Mouse (Mus musculus) urinary bladder, postnatal 25 days (tissue): ENCODE measurements at regions not wholly inside any gene's neighbourhood (a gene's known extent, or its start where the extent isn't known, plus 50 kb on each side); places are given as distances from the start of the nearest gene placed in this dataset.

ENCODE experiments used
- DNase-seq: peaks from one replicate; pipeline ENCODE4 v3.0.0; 2022; ENCODE audit warnings: low spot score

DNA sequence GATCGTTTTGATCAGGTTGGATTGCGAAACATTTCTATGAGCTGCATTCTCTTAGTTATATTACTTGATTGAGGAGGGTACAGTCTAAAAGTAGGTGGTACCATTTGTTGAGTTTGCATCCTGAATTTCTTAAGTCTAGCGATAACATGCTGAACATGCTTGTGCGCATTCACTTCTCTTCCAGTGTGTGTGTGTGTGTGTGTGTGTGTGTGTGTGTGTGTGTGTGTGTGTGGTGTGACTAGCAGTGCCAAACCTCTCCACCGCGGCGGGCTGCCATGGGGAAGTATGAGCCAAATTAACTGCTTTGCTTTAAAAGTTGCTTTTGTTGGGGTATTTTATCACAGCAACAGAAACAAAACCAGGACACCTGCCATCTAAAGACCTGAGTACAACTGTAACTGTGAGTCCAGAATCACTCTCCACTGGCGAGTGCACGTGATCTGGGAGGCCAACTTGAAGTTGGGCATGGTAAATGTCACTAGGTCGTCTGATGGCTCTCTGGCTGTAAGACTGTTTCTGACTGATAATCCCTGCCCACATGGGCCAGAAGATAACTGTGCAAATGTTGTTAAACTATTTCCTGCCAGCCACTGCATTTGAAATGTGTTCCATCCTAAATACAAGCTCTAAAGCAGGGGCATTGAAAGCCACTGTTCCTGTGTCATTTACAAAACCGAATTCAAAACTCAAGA, 273.3 kb upstream of the Ppargc1a start:
- DNase-seq = no peak

DNA sequence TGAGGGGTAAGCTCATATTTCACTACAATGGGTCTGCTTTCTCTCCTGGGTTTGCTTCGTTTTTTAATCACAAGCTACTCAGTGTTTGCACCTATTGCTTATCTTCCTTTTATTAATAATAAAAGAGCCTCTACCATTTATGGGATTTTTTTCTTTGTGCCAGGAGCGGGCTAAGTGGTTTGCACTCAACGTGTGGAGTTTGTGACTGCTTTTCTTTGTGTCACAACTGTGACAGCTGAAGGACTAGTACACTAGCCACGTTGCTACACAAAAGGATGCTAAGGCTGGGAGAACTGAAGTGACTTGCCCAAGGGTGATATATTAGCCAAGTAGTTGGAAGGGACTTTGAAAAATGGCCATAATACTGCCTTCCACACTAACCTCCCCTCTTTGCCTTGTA, 271.8 kb upstream of the Ppargc1a start:
- no peak for DNase-seq

DNA sequence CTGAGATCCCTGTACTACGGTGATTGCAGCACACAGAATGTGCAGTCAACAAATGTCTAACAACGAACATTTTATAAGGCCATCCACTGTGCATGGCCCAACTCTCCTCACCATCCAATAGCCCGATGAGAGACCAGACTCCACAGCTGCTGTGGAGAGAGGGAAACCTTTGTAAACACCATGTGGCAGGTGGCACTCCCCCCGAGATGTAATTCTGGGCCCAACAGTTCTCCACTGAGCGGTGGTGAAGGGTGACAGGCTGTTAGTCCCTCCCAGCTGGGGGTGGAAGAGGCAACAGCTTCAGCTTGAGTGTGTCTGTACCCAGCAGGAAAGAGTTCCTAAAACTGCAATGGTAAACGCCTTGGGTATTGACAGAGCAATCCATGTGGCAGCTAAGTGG, 263.0 kb upstream of the Ppargc1a start:
- no peak for DNase-seq

GRCm38 (mm10) chr5:51830015-51830414, 262.5 kb upstream of the Ppargc1a start:
- no peak for DNase-seq

DNA sequence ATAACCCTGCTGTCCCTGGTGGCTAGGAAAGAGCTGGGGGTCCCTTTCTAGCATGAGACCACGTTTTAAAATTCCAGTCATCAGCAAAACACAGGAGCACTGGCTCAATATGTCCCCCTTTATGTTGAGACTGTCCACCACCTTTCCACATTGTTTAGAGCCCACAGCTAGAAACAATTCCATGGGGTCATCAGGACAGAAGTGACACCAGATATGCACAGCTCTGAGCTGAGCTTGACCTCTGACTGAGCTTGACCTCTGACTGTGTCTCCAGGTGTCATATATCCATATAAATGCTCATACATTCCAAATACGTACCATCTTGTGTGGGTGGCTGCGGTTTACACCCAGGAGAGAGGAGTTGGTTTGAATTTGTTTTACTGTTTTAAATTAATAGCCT, 262.1 kb upstream of the Ppargc1a start:
- DNase-seq = no peak

GRCm38 (mm10) chr5:51829020-51829419, 261.5 kb upstream of the Ppargc1a start:
- no peak for DNase-seq

GRCm38 (mm10) chr5:51826269-51826668, 258.7 kb upstream of the Ppargc1a start:
- no peak for DNase-seq

GRCm38 (mm10) chr5:51825584-51826088, 258.1 kb upstream of the Ppargc1a start:
- no peak for DNase-seq

GRCm38 (mm10) chr5:51824731-51825130, 257.2 kb upstream of the Ppargc1a start:
- DNase-seq = no peak

DNA sequence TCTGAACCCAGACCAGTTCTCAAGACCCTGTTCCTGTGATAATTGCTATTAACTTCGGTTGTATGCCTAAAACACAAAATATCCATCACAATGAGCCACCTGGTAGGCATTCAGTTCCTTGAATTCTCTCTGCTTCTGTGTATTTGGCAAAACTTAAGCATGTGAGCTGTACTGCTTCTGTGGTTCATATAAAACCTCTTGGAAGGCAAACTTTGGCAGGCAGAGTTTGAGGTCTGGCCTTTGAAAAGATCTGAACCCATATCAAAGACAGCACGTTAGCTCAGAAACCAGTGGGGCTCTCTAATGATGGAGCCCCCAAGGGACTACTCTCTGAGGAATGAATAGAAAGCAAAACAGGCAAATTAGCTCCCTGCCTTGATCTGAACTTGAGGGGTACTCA, 256.1 kb upstream of the Ppargc1a start:
- no peak for DNase-seq

GRCm38 (mm10) chr5:51816258-51816657, 248.7 kb upstream of the Ppargc1a start:
- DNase-seq = no peak

DNA sequence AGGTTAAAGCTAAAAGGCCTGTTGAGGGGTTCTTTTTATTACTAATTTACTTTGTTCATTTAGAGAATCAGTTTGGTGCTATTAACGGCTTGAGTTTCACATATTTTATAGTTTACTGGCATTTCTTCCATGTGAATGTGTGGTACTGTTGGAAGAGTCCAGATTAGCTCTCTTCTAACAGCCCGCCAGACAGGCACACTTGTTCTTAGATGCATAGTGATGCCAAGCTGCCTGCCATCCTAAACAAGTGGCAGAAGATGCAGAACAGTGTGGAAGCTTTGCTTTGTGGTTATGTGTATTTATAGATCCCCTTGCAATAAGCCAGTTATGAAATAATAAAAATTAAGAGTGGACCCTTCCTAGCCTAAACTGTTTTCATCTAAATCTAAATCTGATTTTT, 244.2 kb upstream of the Ppargc1a start:
- DNase-seq = no peak

DNA sequence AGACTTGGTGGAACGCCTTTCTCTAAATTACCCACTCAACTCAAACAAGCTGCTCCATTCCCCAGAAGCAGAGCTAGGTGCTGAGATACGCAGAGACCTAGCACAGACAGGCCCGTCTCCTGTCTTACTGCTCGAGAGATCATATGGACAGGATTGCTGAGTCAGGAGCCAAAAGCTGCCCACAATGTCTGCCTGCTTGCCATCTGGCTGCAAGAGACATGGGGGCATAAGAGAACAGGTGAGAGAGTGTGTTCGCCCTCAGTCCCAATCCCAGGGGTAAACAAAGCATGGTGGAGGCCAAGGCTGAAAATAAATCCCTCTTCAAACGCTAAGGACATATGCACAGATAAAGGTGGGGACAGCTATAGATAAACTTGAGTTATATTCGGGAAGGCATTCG, 234.0 kb upstream of the Ppargc1a start:
- DNase-seq = no peak

DNA sequence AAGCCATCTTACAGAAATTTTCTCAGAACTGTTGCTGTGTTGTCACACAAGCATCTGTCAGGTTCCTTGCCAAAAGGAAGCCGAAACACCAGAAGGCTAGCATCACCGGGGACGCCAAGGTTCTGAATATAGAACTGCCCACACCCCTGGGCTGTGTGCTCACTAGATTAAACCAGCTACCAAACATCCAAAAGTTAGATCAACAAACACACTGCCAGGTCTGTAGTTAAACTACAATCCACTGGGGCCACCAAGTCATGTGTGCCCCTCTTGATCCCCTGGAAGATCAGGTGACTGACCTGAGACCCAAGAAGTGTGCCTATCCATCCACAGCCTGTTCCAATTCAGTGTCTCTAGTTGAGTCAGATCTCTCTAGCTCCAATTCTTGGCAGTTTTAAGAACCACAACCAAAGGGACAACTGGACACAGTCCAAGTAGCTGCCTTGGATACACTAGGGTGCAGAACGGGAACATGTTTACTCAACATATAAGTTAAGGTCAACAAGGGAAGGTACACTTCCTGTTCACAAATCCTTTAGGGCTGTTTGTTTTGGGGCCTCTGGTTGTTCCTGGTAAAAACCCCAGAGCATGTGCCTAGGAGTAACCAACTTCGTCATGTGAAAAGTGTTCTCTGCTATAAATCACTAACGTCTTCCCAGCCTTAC, 232.0 kb upstream of the Ppargc1a start:
- DNase-seq = no peak

DNA sequence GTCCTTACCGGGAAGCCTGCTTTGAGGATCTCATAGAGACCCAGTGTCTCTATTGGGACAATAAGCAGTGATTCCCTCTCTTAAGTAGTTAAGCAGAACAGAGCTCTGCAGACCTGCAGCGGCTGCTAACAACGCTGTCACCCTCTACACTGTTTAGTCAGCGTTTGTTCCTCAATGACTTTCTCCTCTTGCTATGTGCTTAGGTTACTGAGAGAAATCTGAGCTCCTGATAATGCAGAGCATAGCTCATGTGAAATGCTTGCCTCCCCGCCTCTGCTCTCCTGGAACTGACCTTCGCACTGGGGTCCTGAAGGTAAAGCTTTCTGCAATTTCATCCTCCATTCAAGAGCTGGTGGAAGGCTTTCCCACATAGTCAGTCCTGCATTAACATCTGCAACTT, 226.6 kb upstream of the Ppargc1a start:
- DNase-seq = no peak

- DNase-seq = no peak
Measured at GRCm38 (mm10) chr5:51792950-51793349, 225.4 kb upstream of the Ppargc1a start.

DNA sequence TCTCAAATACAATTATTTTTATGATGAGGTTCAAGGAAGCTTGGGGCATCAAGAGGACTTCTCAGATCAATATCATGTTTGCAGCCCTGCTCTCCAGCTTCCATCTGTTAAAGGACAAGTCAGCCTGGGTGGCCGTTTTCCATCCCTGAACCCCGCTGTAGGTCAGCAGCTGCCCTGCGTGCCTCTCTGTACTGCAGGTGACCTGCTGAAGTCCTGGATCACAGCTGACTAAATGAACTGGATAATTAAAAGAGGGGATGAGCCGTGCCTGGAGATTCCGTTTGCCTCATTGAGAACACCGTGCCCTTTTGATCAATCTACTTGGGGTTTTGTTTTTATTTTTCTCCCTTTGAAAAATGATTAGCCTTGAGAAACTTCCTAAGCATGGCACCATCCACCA, 221.2 kb upstream of the Ppargc1a start:
- DNase-seq = no peak

DNA sequence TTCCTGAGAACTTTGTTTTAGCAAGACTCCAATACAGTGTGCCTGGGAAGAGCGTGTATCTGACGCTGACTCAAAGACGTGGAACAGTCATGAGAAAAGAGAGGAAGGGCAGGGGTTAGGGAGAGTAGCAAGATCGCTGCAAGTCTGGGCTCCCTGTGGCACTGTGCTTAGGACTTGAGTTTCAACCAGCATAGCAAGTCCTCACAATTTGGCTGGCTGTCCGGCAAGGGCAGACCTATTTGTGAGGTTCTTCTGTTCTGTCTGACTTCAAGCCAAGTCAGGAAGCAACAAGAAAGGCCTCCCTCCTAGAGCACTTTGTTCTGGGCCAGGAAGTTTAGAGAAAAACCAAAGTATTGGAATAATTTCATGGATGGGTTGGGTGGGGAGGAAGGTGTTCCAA, 216.0 kb upstream of the Ppargc1a start:
- DNase-seq = no peak

DNA sequence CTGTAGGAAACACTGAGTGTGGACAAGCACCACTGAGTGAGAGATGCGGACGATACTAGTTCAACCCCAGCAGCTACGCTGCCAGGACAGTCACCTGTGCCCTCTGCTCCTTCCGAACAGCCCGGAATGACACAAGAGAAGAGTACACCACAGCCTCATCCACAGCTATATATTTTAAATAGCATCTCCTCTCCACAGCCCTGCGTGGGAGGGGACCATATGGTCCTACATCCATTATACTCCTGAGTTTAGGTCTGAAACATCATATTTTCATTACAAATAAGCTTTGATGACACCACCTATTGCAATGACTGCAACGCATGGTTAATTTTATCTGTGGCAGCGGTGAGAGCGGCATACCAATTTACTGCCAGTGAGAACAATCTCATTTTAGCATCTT, 215.6 kb upstream of the Ppargc1a start:
- no peak for DNase-seq

- DNase-seq = no peak
Measured at GRCm38 (mm10) chr5:51775502-51776145, 208.1 kb upstream of the Ppargc1a start.

- DNase-seq = no peak
Measured at GRCm38 (mm10) chr5:51771655-51772054, 204.1 kb upstream of the Ppargc1a start.

- no peak for DNase-seq
Measured at GRCm38 (mm10) chr5:51766111-51766510, 198.6 kb upstream of the Ppargc1a start.

DNA sequence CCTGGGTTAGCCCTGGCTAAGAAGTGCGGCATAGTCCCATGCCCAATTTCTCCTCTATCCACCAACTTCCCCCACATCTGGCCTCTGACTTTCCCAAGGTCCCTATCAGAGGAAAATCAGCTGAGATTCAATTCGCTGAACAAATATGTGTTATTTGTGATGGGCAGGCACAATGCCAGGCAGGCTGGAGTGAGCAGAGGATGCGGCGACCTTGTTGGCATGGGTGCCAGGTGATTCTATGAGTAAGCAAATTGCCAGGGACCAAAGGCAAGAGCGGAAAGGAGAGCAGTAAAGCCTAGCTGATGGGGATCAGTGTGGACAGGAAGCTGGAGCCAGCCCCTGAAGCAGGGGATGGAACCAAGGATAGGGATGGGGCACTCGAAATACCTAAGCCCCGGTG, 196.9 kb upstream of the Ppargc1a start:
- no peak for DNase-seq
